Mouse (Mus musculus) forebrain, embryonic 15.5 days (tissue): ENCODE measurements around the gene Gm9913. TPM values are rescaled to one million over a fixed set of nuclear protein-coding genes. Genes with fewer than 3 reads are reported as not detected.

ENCODE experiments used
- ATAC-seq: fragments of 200-750 bp; cut with Nextera tagmentation; replicated peaks from 2 replicates; pipeline ENCODE4 v1.8.0; 2017; ENCODE audit warnings: mild to moderate bottlenecking, moderate TSS enrichment, moderate library complexity
- H3K27ac ChIP-seq: fragments of 300-500 bp; sonication (generic); replicated peaks from 2 replicates; pipeline ENCODE4 v1.5.1; 2015; ENCODE audit warnings: mild to moderate bottlenecking, inconsistent platforms
- H3K27me3 ChIP-seq: fragments of 300-500 bp; sonication (generic); 2 replicates; pipeline ENCODE4 v1.6.1; 2015; ENCODE audit warnings: inconsistent platforms
- H3K36me3 ChIP-seq: fragments of 300-500 bp; sonication (generic); 2 replicates; pipeline ENCODE4 v1.6.1; 2015; ENCODE audit warnings: mild to moderate bottlenecking, inconsistent platforms
- H3K4me1 ChIP-seq: fragments of 300-500 bp; sonication (generic); 2 replicates; pipeline ENCODE4 v1.6.1; 2015; ENCODE audit warnings: inconsistent platforms
- H3K4me2 ChIP-seq: fragments of 300-500 bp; sonication (generic); replicated peaks from 2 replicates; pipeline ENCODE4 v1.6.1; 2015; ENCODE audit warnings: mild to moderate bottlenecking, inconsistent platforms
- H3K4me3 ChIP-seq: fragments of 300-500 bp; sonication (generic); 2 replicates; pipeline ENCODE4 v1.5.1; 2015; ENCODE audit warnings: mild to moderate bottlenecking, inconsistent platforms
- H3K9ac ChIP-seq: fragments of 300-500 bp; sonication (generic); replicated peaks from 2 replicates; pipeline ENCODE4 v1.6.1; 2015; ENCODE audit warnings: mild to moderate bottlenecking, inconsistent platforms
- H3K9me3 ChIP-seq: fragments of 300-500 bp; sonication (generic); 2 replicates; pipeline ENCODE4 v1.6.1; 2016; ENCODE audit warnings: inconsistent platforms
- WGBS: fragments of 180-500 bp; shearing (Covaris S2); methylation state at CpG from one replicate; pipeline ENCODE4 v1.1.7; 2015; ENCODE audit warnings: mixed read lengths; 5-methylcytosine and 5-hydroxymethylcytosine counted together
- polyA plus RNA-seq: library from polyadenylated mRNA; unstranded; fragments of >200 nt; fragmentation: Nextera tagmentation; extraction: Ambion mirVana; gene quantifications from 2 replicates; pipeline ENCODE4 v1.2.1, GENCODE M21; 2015

Gene Gm9913
- 0.09 and 0.23 TPM in 2 replicates for polyA plus RNA-seq

GRCm38 (mm10) chr2:125505006-125505745 is at the start of gene Gm9913:
Gm9913 (plus strand) TSS chr2:125505089.
- H3K4me3 ChIP-seq, result peak within 1 kb of the TSS; percentile 87
- peak within 1 kb of the TSS; percentile 76 for H3K9ac ChIP-seq
- peak within 1 kb of the TSS; percentile 79 for H3K27ac ChIP-seq
- peak within 1 kb of the TSS; percentile 100 for H3K4me2 ChIP-seq
- H3K4me1 ChIP-seq, result peaks cover 14% of the 10 kb centered on the region
- no peaks in the 10 kb centered on the region for H3K9me3 ChIP-seq
- H3K27me3 ChIP-seq, result no peaks in the 10 kb centered on the region
- ATAC-seq, result peak; percentile 64
- under 1% methylated on average over 45 of the region's 45 CpGs for WGBS
- no peaks in the 10 kb centered on the region for H3K36me3 ChIP-seq

- Histone ChIP-seq H3K4me1 (no peaks in the 10 kb centered on the region), H3K9me3 (no peaks in the 10 kb centered on the region), H3K4me2 (no peak overlapping the region), H3K4me3 (no peak overlapping the region), H3K36me3 (no peaks in the 10 kb centered on the region), H3K9ac (no peak overlapping the region), H3K27me3 (no peaks in the 10 kb centered on the region), H3K27ac (no peak overlapping the region)
- no peak for ATAC-seq
- 82% methylated on average over 15 of the region's 15 CpGs for WGBS
Observed at GRCm38 (mm10) chr2:125456059-125456789, 48.7 kb upstream of the Gm9913 start.

- no peak overlapping the region for H3K4me3 ChIP-seq
- WGBS, result 87% methylated on average over 3 of the region's 3 CpGs
Observed at GRCm38 (mm10) chr2:125459087-125459486, 45.8 kb upstream of the Gm9913 start.

GRCm38 (mm10) chr2:125464036-125464435 is 40.9 kb upstream of the Gm9913 start:
- no peak for ATAC-seq
- WGBS, result 88% methylated on average over 6 of the region's 6 CpGs
- Histone ChIP-seq H3K9me3 (no peaks in the 10 kb centered on the region), H3K4me3 (no peak overlapping the region), H3K4me1 (no peaks in the 10 kb centered on the region), H3K36me3 (peaks cover 3% of the 10 kb centered on the region), H3K27ac (no peak overlapping the region), H3K4me2 (no peak overlapping the region), H3K27me3 (no peaks in the 10 kb centered on the region), H3K9ac (no peak overlapping the region)

More at GRCm38 (mm10) chr2:125459087-125459486, 45.8 kb upstream of the Gm9913 start:
- Histone ChIP-seq H3K36me3 (no peaks in the 10 kb centered on the region), H3K4me1 (no peaks in the 10 kb centered on the region), H3K4me2 (no peak overlapping the region), H3K9ac (no peak overlapping the region), H3K27me3 (no peaks in the 10 kb centered on the region), H3K9me3 (no peaks in the 10 kb centered on the region), H3K27ac (no peak overlapping the region)
- ATAC-seq, result no peak

GRCm38 (mm10) chr2:125470553-125471295 is 34.2 kb upstream of the Gm9913 start:
- no peak overlapping the region for H3K4me2 ChIP-seq
- peak overlapping the region; percentile 37; the same call in 1 of the 2 replicates for H3K27ac ChIP-seq
- no peaks in the 10 kb centered on the region for H3K27me3 ChIP-seq
- no peak for ATAC-seq
- H3K9me3 ChIP-seq, result no peaks in the 10 kb centered on the region
- 66% methylated on average over 8 of the region's 8 CpGs for WGBS
- no peak overlapping the region for H3K9ac ChIP-seq
- H3K4me3 ChIP-seq, result no peak overlapping the region
- peaks cover 3% of the 10 kb centered on the region for H3K36me3 ChIP-seq
- no peaks in the 10 kb centered on the region for H3K4me1 ChIP-seq

- Histone ChIP-seq H3K9me3 (no peaks in the 10 kb centered on the region), H3K27me3 (no peaks in the 10 kb centered on the region), H3K9ac (no peak overlapping the region), H3K4me1 (no peaks in the 10 kb centered on the region), H3K27ac (no peak overlapping the region), H3K4me2 (no peak overlapping the region), H3K36me3 (peaks cover 3% of the 10 kb centered on the region), H3K4me3 (no peak overlapping the region)
- no peak for ATAC-seq
- 91% methylated on average over 4 of the region's 4 CpGs for WGBS
Observed at GRCm38 (mm10) chr2:125471721-125472120, 33.2 kb upstream of the Gm9913 start.

GRCm38 (mm10) chr2:125473228-125473627 is 31.7 kb upstream of the Gm9913 start:
- Histone ChIP-seq H3K27me3 (no peaks in the 10 kb centered on the region), H3K36me3 (no peaks in the 10 kb centered on the region), H3K27ac (no peak overlapping the region), H3K4me3 (no peak overlapping the region), H3K4me1 (no peaks in the 10 kb centered on the region), H3K9me3 (no peaks in the 10 kb centered on the region), H3K4me2 (no peak overlapping the region), H3K9ac (no peak overlapping the region)
- WGBS, result 89% methylated on average over 2 of the region's 2 CpGs
- no peak for ATAC-seq

- Histone ChIP-seq H3K9ac (no peak overlapping the region), H3K36me3 (no peaks in the 10 kb centered on the region), H3K9me3 (no peaks in the 10 kb centered on the region), H3K4me2 (no peak overlapping the region), H3K4me1 (no peaks in the 10 kb centered on the region), H3K27me3 (no peaks in the 10 kb centered on the region), H3K4me3 (no peak overlapping the region), H3K27ac (no peak overlapping the region)
- no peak for ATAC-seq
- WGBS, result 85% methylated on average over 5 of the region's 5 CpGs
Observed at GRCm38 (mm10) chr2:125474690-125475089, 30.2 kb upstream of the Gm9913 start.

GRCm38 (mm10) chr2:125476231-125476630 is 28.7 kb upstream of the Gm9913 start:
- Histone ChIP-seq H3K9me3 (no peaks in the 10 kb centered on the region), H3K27ac (no peak overlapping the region), H3K4me3 (no peak overlapping the region), H3K4me1 (no peaks in the 10 kb centered on the region), H3K27me3 (no peaks in the 10 kb centered on the region), H3K9ac (no peak overlapping the region), H3K36me3 (no peaks in the 10 kb centered on the region), H3K4me2 (no peak overlapping the region)
- 92% methylated on average over 3 of the region's 3 CpGs for WGBS
- ATAC-seq, result no peak

- Histone ChIP-seq H3K27me3 (no peaks in the 10 kb centered on the region), H3K9ac (no peak overlapping the region), H3K4me3 (no peak overlapping the region), H3K36me3 (no peaks in the 10 kb centered on the region), H3K9me3 (no peaks in the 10 kb centered on the region), H3K27ac (no peak overlapping the region), H3K4me2 (no peak overlapping the region), H3K4me1 (no peaks in the 10 kb centered on the region)
- 91% methylated on average over 3 of the region's 3 CpGs for WGBS
- no peak for ATAC-seq
Observed at GRCm38 (mm10) chr2:125477367-125477766, 27.5 kb upstream of the Gm9913 start.

GRCm38 (mm10) chr2:125478705-125479104 is 26.2 kb upstream of the Gm9913 start:
- Histone ChIP-seq H3K27ac (no peak overlapping the region), H3K9ac (no peak overlapping the region), H3K36me3 (no peaks in the 10 kb centered on the region), H3K4me2 (no peak overlapping the region), H3K4me3 (no peak overlapping the region), H3K9me3 (no peaks in the 10 kb centered on the region), H3K27me3 (no peaks in the 10 kb centered on the region), H3K4me1 (no peaks in the 10 kb centered on the region)
- 53% methylated on average over 4 of the region's 4 CpGs for WGBS
- ATAC-seq, result no peak

- H3K27me3 ChIP-seq, result no peaks in the 10 kb centered on the region
Observed at GRCm38 (mm10) chr2:125480057-125480456, 24.8 kb upstream of the Gm9913 start.

More at GRCm38 (mm10) chr2:125480057-125480456, 24.8 kb upstream of the Gm9913 start:
- no peaks in the 10 kb centered on the region for H3K4me1 ChIP-seq
- 86% methylated on average over 5 of the region's 5 CpGs for WGBS
- no peak overlapping the region for H3K9ac ChIP-seq
- H3K4me3 ChIP-seq, result no peak overlapping the region
- no peak for ATAC-seq
- no peak overlapping the region for H3K4me2 ChIP-seq
- H3K36me3 ChIP-seq, result no peaks in the 10 kb centered on the region
- no peak overlapping the region for H3K27ac ChIP-seq
- no peaks in the 10 kb centered on the region for H3K9me3 ChIP-seq
